Mouse (Mus musculus): ENCODE measurements around the gene Abca7.

Abca7 gene

DNA sequence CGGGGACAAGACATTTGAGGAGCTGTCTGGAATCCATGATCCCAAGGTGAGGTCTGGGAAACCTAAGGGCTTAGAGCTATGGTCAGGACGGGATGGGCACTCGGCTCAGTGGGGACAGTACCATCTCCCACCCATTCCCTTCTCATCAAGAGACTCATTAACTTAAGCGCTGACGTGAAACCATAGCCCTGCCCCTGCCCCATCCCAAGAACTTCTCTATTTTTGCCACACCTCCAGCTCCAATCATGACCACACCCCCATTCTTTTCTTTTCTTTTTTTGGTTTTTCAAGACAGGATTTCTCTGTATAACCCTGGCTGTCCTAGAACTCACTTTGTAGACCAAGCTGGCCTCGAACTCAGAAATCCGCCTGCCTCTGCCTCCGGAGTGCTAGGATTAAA lies 21.6 kb upstream of the Abca7 start:
- DNase-seq: no peak

- DNase-seq: no peak
These were observed 20.1 kb upstream of the Abca7 start for GRCm38 (mm10) chr10:79976071-79976721.

GRCm38 (mm10) chr10:79976722-79977107 lies 19.6 kb upstream of the Abca7 start:
- no peak for DNase-seq

- DNase-seq: no peak
These were observed 19.0 kb upstream of the Abca7 start for GRCm38 (mm10) chr10:79977324-79977723.

- no peak for DNase-seq
These were observed 18.2 kb upstream of the Abca7 start for GRCm38 (mm10) chr10:79978061-79978460.

GRCm38 (mm10) chr10:79979401-79980155 lies 16.7 kb upstream of the Abca7 start:
- DNase-seq: no peak

- DNase-seq: no peak
These were observed 13.1 kb upstream of the Abca7 start for GRCm38 (mm10) chr10:79983205-79983604.

DNA sequence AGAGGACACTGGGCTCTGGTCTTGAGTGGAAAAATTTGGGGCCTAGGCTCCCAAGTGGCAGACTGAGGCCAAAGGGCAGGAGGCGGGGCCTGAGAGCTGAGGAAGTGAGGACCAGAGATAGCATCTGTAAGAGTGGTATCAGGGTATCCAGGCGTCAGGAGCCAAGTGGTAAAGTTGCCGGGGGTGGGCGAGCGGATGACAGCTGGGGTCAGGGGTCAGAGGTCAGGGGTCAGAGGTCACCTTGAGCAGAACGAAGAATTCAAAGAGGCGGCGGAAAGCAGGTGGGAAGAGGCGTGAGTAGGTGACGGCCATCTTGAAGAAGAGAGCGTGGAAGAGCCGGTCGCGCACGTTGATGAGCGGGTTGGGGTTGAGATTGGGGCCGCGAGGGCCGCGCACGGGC lies 12.6 kb upstream of the Abca7 start:
- peak; percentile 68 for DNase-seq

DNA sequence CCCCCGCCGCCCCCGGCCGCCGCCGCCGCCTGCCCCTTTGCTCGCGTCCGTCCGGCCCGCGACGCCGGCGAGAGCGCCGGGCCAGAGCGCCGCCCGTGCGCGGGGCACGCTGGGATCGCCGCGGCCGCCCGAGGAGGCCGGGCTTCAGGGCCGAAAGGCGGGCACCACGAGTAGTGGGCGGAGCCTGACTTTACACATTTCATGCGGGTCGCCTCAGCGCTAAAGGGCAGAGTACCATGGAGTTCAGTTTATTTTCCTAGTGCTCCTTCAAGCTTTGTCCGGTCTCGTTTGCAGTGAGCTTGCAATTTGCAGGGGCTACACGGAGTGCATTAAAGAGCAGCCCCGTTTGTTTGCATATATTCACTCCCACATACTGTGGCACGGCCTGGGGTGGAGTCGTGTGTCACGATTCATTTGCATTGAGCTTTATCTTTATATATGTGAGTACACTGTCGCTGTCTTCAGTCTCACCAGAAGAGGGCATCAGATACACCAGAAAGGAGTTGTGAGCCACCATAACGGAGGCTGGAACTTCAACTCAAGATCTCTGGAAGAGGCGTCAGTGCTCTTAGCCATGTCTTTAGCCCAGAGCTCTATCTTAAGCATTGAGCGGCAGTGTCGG lies 12.0 kb upstream of the Abca7 start, which contains the start of gene Tmem259:
TSS of gene Tmem259 (minus strand) at position 136 of the 622 bp plus-strand sequence.
- peak; percentile 97 for DNase-seq

DNA sequence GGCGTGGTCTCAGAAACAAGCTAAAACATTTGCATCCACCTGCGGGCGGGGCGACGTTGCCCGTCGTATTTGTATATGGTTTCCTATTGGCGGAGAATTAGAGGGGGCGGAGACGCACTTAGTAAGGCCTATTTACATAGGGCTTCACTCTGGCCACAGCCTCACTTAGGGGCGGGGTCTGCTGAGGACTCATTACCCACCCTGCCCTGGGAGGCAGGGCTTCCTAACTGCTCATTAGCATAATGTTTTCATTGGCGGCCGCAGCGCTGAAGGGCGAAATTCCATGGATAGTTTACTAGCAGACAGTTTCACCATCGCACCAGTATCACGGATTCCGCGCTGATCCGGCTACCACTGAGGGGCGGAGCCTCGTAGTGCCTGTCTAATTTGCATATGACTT lies 11.4 kb upstream of the Abca7 start:
- peak; percentile 99 for DNase-seq

- peak; percentile 57 for DNase-seq
These were observed 10.7 kb upstream of the Abca7 start for GRCm38 (mm10) chr10:79985334-79986231.

- DNase-seq: no peak
These were observed 9.9 kb upstream of the Abca7 start for GRCm38 (mm10) chr10:79986232-79986878.

GRCm38 (mm10) chr10:79986963-79987362 lies 9.3 kb upstream of the Abca7 start:
- DNase-seq: peak; percentile 87

DNA sequence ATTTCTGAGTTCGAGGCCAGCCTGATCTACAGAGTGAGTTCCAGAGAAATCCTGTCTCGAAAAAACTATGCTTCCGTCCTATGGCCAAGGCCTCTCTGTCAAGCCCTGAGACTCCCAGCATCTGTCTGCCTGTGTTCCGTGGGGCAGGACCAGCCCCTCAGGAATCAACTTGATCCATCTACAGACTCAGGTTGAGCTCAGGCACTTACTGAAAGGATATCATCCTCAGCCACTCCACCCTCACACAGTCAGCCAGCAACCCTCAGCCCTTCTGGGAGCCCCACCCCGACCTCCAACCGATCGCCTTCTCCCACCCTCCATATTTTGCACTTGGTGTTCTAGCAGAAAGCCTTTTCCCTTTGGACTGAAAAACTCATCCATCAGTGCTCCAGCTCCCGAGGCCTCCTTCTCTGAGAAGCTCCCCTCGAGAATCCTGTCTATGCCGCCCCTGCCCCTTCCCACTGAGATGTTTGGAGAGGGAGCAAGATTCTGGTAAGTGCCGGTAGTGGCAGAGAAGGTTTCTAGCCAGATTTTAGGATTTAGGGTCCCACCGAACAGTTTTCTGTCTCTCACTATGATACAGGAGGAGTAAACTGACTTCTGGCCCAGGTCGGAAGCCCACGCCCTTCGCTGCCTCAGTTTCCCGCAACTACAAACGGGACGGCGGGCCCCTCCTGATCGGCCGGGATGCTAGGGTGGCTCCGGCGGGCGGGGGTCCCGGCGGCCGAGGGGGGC lies 8.4 kb upstream of the Abca7 start:
- peak; percentile 24 for DNase-seq

- DNase-seq: peak; percentile 85
These were observed 7.6 kb upstream of the Abca7 start, which contains the start of gene Cnn2 for GRCm38 (mm10) chr10:79988506-79989271. TSS of gene Cnn2 (plus strand) at chr10:79988584.

DNA sequence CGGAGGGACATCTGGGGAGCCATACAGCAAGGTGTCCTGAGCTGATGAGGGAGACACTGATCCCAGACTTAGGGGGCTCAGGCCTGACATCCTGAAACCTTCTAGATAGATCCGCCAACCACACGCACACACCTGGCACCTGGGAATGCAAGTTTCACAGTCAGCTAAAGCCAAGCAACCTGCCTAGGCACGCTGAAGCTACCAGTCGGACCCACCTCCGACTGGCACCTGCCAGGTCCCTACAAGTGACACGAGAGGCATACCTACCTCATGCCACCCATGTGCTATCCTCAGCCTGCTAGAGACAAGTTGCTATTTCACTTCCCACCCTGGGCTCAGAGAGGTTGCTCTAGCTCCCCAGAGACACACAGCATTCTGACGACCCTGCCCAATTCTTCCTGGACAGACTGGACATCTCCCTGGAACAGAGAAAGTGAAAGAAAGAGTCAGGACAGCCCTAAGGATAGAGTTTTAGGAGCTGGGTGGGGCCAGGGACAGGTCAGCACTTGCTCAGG lies 7.0 kb upstream of the Abca7 start:
- DNase-seq: no peak

GRCm38 (mm10) chr10:79989870-79990269 lies 6.4 kb upstream of the Abca7 start:
- DNase-seq: peak; percentile 69

GRCm38 (mm10) chr10:79991099-79991498 lies 5.2 kb upstream of the Abca7 start:
- no peak for DNase-seq

DNA sequence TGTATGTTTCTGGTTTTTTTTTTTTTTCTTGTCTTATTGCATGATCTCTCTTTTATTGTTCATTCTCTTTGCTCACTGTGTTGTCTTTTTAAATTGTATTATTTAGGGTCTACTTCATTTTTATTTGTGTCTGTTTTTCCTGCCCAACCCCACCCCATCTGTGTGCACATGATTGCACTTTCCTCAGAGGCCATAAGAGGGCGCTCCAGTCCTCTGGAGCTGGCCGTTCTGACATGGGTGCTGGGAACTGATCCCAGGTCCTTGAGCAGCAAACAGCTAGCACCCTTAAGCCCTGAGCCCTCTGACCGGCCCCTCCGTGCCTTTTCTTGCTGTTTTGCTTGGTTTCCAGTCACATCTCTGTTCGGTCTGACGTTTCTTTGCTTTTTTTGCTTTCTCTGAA lies 4.7 kb upstream of the Abca7 start:
- DNase-seq: no peak

DNA sequence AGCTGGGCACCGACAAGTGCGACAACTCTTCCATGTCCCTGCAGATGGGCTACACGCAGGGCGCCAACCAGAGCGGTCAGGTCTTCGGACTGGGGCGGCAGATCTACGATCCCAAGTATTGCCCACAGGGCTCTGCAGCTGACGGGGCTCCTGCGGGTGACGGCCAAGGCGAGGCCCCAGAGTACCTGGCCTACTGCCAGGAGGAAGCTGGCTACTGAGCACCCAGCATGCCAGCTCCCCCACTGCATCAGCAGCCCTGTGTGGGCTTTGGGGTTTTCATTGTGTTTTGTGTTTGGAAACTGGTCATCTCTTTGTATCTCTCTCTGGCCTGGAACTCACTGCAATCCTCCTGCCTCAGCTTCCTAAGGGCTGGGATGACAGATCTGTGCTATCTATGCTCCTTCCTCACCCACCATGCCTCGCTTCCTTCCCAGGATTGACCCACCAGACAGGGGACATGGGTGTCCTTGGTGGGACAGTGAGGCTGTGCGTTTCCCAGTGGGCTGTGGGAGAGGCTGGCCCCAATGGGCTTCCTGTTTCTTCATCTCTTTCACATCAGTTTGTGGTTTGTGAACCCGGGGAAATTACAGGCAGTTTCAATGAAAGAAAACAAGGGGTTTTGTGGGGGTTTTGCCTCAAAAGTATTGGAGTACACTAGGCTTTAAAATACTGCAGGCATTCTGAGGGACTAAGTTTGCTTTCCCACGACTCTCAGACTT lies 1.7 kb upstream of the Abca7 start:
- no peak for DNase-seq
